Mouse (Mus musculus): ENCODE results near the gene Bpi.

Bpi gene

GRCm38 (mm10) chr2:158242170-158242896 is 15.6 kb upstream of the Bpi start:
- no peak for DNase-seq (ENCODE audit: low read depth, low spot score)

- DNase-seq (ENCODE audit: low read depth, low spot score): no peak
Observed at GRCm38 (mm10) chr2:158243129-158243870, 14.6 kb upstream of the Bpi start.

- no peak for DNase-seq (ENCODE audit: low read depth, low spot score)
Observed at GRCm38 (mm10) chr2:158245072-158245817, 12.6 kb upstream of the Bpi start.

GRCm38 (mm10) chr2:158247852-158248251 is 10.0 kb upstream of the Bpi start:
- DNase-seq (ENCODE audit: low read depth, low spot score): no peak

GRCm38 (mm10) chr2:158248318-158248717 is 9.6 kb upstream of the Bpi start:
- DNase-seq (ENCODE audit: low read depth, low spot score): no peak

- DNase-seq (ENCODE audit: low read depth, low spot score): no peak
Observed at GRCm38 (mm10) chr2:158250558-158250957, 7.3 kb upstream of the Bpi start.

- DNase-seq (ENCODE audit: low read depth, low spot score): no peak
Observed at GRCm38 (mm10) chr2:158253806-158254205, 4.1 kb upstream of the Bpi start.

GRCm38 (mm10) chr2:158256894-158257293 is 1.0 kb upstream of the Bpi start:
- DNase-seq (ENCODE audit: low read depth, low spot score): no peak

- DNase-seq (ENCODE audit: low read depth, low spot score): peak; percentile 75
Observed at GRCm38 (mm10) chr2:158258781-158259180, 887 bp downstream of the Bpi start.

GRCm38 (mm10) chr2:158259498-158259897 is 1.6 kb downstream of the Bpi start:
- no peak for DNase-seq (ENCODE audit: low read depth, low spot score)

GRCm38 (mm10) chr2:158264877-158265276 is 7.0 kb downstream of the Bpi start:
- no peak for DNase-seq (ENCODE audit: low read depth, low spot score)

- DNase-seq (ENCODE audit: low read depth, low spot score): no peak
Observed at GRCm38 (mm10) chr2:158270017-158270416, 12.1 kb downstream of the Bpi start.

- no peak for DNase-seq (ENCODE audit: low read depth, low spot score)
Observed at GRCm38 (mm10) chr2:158273646-158274045, 15.8 kb downstream of the Bpi start.

- no peak for DNase-seq (ENCODE audit: low read depth, low spot score)
Observed at GRCm38 (mm10) chr2:158275349-158275748, 17.5 kb downstream of the Bpi start.

- DNase-seq (ENCODE audit: low read depth, low spot score): no peak
Observed at GRCm38 (mm10) chr2:158275811-158276210, 17.9 kb downstream of the Bpi start.

- no peak for DNase-seq (ENCODE audit: low read depth, low spot score)
Observed at GRCm38 (mm10) chr2:158276451-158276850, 18.6 kb downstream of the Bpi start.

GRCm38 (mm10) chr2:158276878-158277277 is 19.0 kb downstream of the Bpi start:
- DNase-seq (ENCODE audit: low read depth, low spot score): no peak

GRCm38 (mm10) chr2:158279656-158280055 is 21.8 kb downstream of the Bpi start:
- no peak for DNase-seq (ENCODE audit: low read depth, low spot score)

GRCm38 (mm10) chr2:158281497-158282205 is 23.8 kb downstream of the Bpi start:
- DNase-seq (ENCODE audit: low read depth, low spot score): no peak

- DNase-seq (ENCODE audit: low read depth, low spot score): no peak
Observed at GRCm38 (mm10) chr2:158283136-158283535, 25.2 kb downstream of the Bpi start.

- DNase-seq (ENCODE audit: low read depth, low spot score): no peak
Observed at GRCm38 (mm10) chr2:158283771-158284170, 25.9 kb downstream of the Bpi start.

GRCm38 (mm10) chr2:158284571-158284970 is 26.7 kb downstream of the Bpi start:
- DNase-seq (ENCODE audit: low read depth, low spot score): peak; percentile 61
